Mouse (Mus musculus) stomach, embryonic 14.5 days (tissue): ENCODE results near the gene Map1lc3a. TPM values are rescaled to one million over a fixed set of nuclear protein-coding genes. Genes with fewer than 3 reads are reported as not detected.

Experiments
- ATAC-seq: fragments of 200-750 bp; cut with Nextera tagmentation; 2 replicates; pipeline ENCODE4 v1.8.0; 2017; ENCODE audit warnings: low read depth, moderate TSS enrichment; ENCODE audit not compliant: insufficient number of reproducible peaks, insufficient read depth, low FRiP score
- H3K27ac ChIP-seq: fragments of 300-500 bp; sonication (generic); 2 replicates; pipeline ENCODE4 v1.5.1; 2014; ENCODE audit warnings: mild to moderate bottlenecking, low read length, moderate library complexity, mixed read lengths
- H3K27me3 ChIP-seq: fragments of 300-500 bp; sonication (generic); 2 replicates; pipeline ENCODE4 v1.6.1; 2014; ENCODE audit warnings: low read length, control low read depth, mixed read lengths; ENCODE audit not compliant: control insufficient read depth, insufficient read depth
- H3K36me3 ChIP-seq: fragments of 300-500 bp; sonication (generic); 2 replicates; pipeline ENCODE4 v1.6.1; 2014; ENCODE audit warnings: mild to moderate bottlenecking, control low read depth, low read length, moderate library complexity, mixed read lengths; ENCODE audit not compliant: control insufficient read depth, insufficient read depth
- H3K4me1 ChIP-seq: fragments of 300-500 bp; sonication (generic); 2 replicates; pipeline ENCODE4 v1.6.1; 2014; ENCODE audit warnings: low read length, control low read depth, mixed read lengths; ENCODE audit not compliant: control insufficient read depth, insufficient read depth
- H3K4me2 ChIP-seq: fragments of 300-500 bp; sonication (generic); replicated peaks from 2 replicates; pipeline ENCODE4 v1.6.1; 2014; ENCODE audit warnings: low read depth, low read length, control low read depth
- H3K4me3 ChIP-seq: fragments of 300-500 bp; sonication (generic); 2 replicates; pipeline ENCODE4 v1.5.1; 2014; ENCODE audit warnings: low read depth, low read length, control low read depth
- H3K9ac ChIP-seq: fragments of 300-500 bp; sonication (generic); replicated peaks from 2 replicates; pipeline ENCODE4 v1.6.1; 2014; ENCODE audit warnings: low read depth, mild to moderate bottlenecking, control low read depth, low read length, moderate library complexity, mixed read lengths
- H3K9me3 ChIP-seq: fragments of 300-500 bp; sonication (generic); 2 replicates; pipeline ENCODE4 v1.6.1; 2016; ENCODE audit warnings: low read depth, low read length, control low read depth; ENCODE audit not compliant: control insufficient read depth
- WGBS: fragments of 180-500 bp; shearing (Covaris S2); extraction: QIAGEN DNeasy Blood & Tissue Kit; methylation state at CpG from one replicate; pipeline ENCODE4 v1.1.7; 2014; 5-methylcytosine and 5-hydroxymethylcytosine counted together
- polyA plus RNA-seq: library from polyadenylated mRNA; unstranded; fragments of >200 nt; fragmentation: Nextera tagmentation; extraction: Ambion mirVana; gene quantifications from 2 replicates; pipeline ENCODE4 v1.2.1, GENCODE M21; 2014

Map1lc3a gene
- polyA plus RNA-seq, 1 experiment from 2014 or later = 225 TPM

- 81% methylated on average over 4 of the region's 4 CpGs for WGBS
- H3K4me1 ChIP-seq = no peaks in the 10 kb centered on the region
- no peak overlapping the region for H3K4me3 ChIP-seq
- H3K36me3 ChIP-seq = peaks cover 18% of the 10 kb centered on the region
- no peak overlapping the region for H3K9ac ChIP-seq
- H3K4me2 ChIP-seq = no peak overlapping the region
- H3K9me3 ChIP-seq = no peaks in the 10 kb centered on the region
- no peaks in the 10 kb centered on the region for H3K27me3 ChIP-seq
- no peak for ATAC-seq
- H3K27ac ChIP-seq = no peak overlapping the region
Observed at GRCm38 (mm10) chr2:155326001-155326400, 49.9 kb downstream of the Map1lc3a start.

Other genes with a start within 250 kb of the Map1lc3a start
- 71.9 and 78.9 TPM in 2 replicates for gene Ahcy, start 201.8 kb upstream of the Map1lc3a start, polyA plus RNA-seq
- 58.4 and 62.2 TPM in 2 replicates for gene Itch, start 142.8 kb upstream of the Map1lc3a start, polyA plus RNA-seq
- gene Dynlrb1, start 39.8 kb upstream of the Map1lc3a start, polyA plus RNA-seq = 417 and 449 TPM in 2 replicates
- gene Pigu, start 81.1 kb downstream of the Map1lc3a start, polyA plus RNA-seq = 61.6 and 62.5 TPM in 2 replicates
- gene Trp53inp2, start 104.8 kb downstream of the Map1lc3a start, polyA plus RNA-seq = 19.7 and 19.9 TPM in 2 replicates
- gene Ncoa6, start 197.6 kb downstream of the Map1lc3a start, polyA plus RNA-seq = 33.4 and 35.6 TPM in 2 replicates
- gene Acss2, start 241.7 kb downstream of the Map1lc3a start, polyA plus RNA-seq = 9.5 and 10.8 TPM in 2 replicates
- gene Ggt7, start 241.9 kb downstream of the Map1lc3a start, polyA plus RNA-seq = 2.4 and 2.6 TPM in 2 replicates